Mouse (Mus musculus) naive thymus-derived CD4-positive, alpha-beta T cell, adult 2 months (primary cell): Measurements from ENCODE around the gene Upp1.

Experiments used
- DNase-seq: peaks from one replicate; pipeline ENCODE4 v3.0.0-alpha.2; 2011; ENCODE audit warnings: low read depth

Upp1 gene

GRCm38 (mm10) chr11:9159953-9160352, 42.0 kb downstream of the Upp1 start:
- no peak for DNase-seq

- DNase-seq: no peak
Measured at GRCm38 (mm10) chr11:9167331-9167730, 49.4 kb downstream of the Upp1 start.

- DNase-seq: no peak
Measured at GRCm38 (mm10) chr11:9181477-9181876, 63.6 kb downstream of the Upp1 start.
